Mouse (Mus musculus) MEL (cell line): ENCODE data around the gene Gm4553. TPM values are rescaled to one million over a fixed set of nuclear protein-coding genes. Genes with fewer than 3 reads are reported as not detected.
A peak's percentile ranks its signal among the peaks of the same experiment; 100 is the strongest.

Experiments used
- DNase-seq: peaks from one replicate; pipeline ENCODE4 v3.0.0; 2011; ENCODE audit warnings: low read depth, low spot score
- H3K27ac ChIP-seq: 2 replicates; pipeline ENCODE4 v1.5.1; 2012; ENCODE audit warnings: low read depth, mild to moderate bottlenecking, control low read depth, low read length, moderate library complexity; ENCODE audit not compliant: control insufficient read depth
- H3K27me3 ChIP-seq, 2 experiments: fragments of 150-350 bp in 1 of 2; sonication (generic) in 1 of 2; 2 replicates each; pipeline ENCODE4 v1.6.1; 2012; ENCODE audit warnings: low read length in 2 of 2, mild to moderate bottlenecking in 2 of 2, improper control_type of control experiment in 1 of 2, moderate library complexity in 1 of 2; ENCODE audit not compliant: insufficient read depth in 2 of 2, control insufficient read depth in 1 of 2
- H3K36me3 ChIP-seq, 2 experiments: 2 replicates each; pipeline ENCODE4 v1.6.1; 2012 to 2014; ENCODE audit warnings: low read length in 2 of 2, improper control_type of control experiment in 1 of 2, inconsistent platforms in 1 of 2, mild to moderate bottlenecking in 1 of 2; ENCODE audit not compliant: insufficient read depth in 2 of 2, control insufficient read depth in 1 of 2
- H3K4me1 ChIP-seq, 2 experiments: fragments of 150-350 bp in 1 of 2; sonication (generic) in 1 of 2; 2 replicates each; pipeline ENCODE4 v1.6.1; 2012; ENCODE audit warnings: low read length in 2 of 2, improper control_type of control experiment in 1 of 2, mild to moderate bottlenecking in 1 of 2; ENCODE audit not compliant: insufficient read depth in 2 of 2, control insufficient read depth in 1 of 2
- H3K4me3 ChIP-seq, 2 experiments: fragments of 150-350 bp in 1 of 2; sonication (generic) in 1 of 2; 2 replicates each; pipeline ENCODE4 v1.5.1; 2012; ENCODE audit warnings: low read depth in 2 of 2, low read length in 2 of 2, mild to moderate bottlenecking in 2 of 2, moderate library complexity in 2 of 2, control low read depth in 1 of 2, improper control_type of control experiment in 1 of 2; ENCODE audit not compliant: control insufficient read depth in 1 of 2, insufficient read depth in 1 of 2
- H3K79me2 ChIP-seq: 2 replicates; pipeline ENCODE4 v1.6.1; 2012; ENCODE audit warnings: mild to moderate bottlenecking, low read length, moderate library complexity; ENCODE audit not compliant: control insufficient read depth, poor library complexity, insufficient read depth
- H3K9ac ChIP-seq: 2 replicates; pipeline ENCODE4 v1.6.1; 2012; ENCODE audit warnings: low read depth, mild to moderate bottlenecking, control low read depth, low read length, moderate library complexity; ENCODE audit not compliant: control insufficient read depth, poor library complexity, severe bottlenecking
- H3K9me3 ChIP-seq: fragments of 150-350 bp; sonication (generic); replicated peaks from 2 replicates; pipeline ENCODE4 v1.6.1; 2012; ENCODE audit warnings: mild to moderate bottlenecking, low read length, improper control_type of control experiment, moderate library complexity; ENCODE audit not compliant: insufficient read depth
- BHLHE40 ChIP-seq: IDR thresholded peaks from 2 replicates; pipeline ENCODE4 v1.6.1; 2012; ENCODE audit warnings: low read depth, mild to moderate bottlenecking, inconsistent platforms, low read length, improper control_type of control experiment, borderline replicate concordance
- CHD2 ChIP-seq: IDR thresholded peaks from 2 replicates; pipeline ENCODE4 v1.6.1; 2011; ENCODE audit warnings: low read length, improper control_type of control experiment
- CTCF ChIP-seq, 3 experiments: IDR thresholded peaks in 2 of 3; conservative IDR thresholded peaks in 1 of 3; 2 replicates each; pipeline ENCODE4 v1.5.1; 2011 to 2012; ENCODE audit warnings: low read length in 3 of 3, low read depth in 2 of 3, mild to moderate bottlenecking in 2 of 3, improper control_type of control experiment in 1 of 3, inconsistent platforms in 1 of 3, mixed read lengths in 1 of 3, moderate library complexity in 1 of 3; ENCODE audit not compliant: control insufficient read depth in 1 of 3, insufficient read depth in 1 of 3, poor library complexity in 1 of 3, severe bottlenecking in 1 of 3
- E2F4 ChIP-seq: IDR thresholded peaks from 2 replicates; pipeline ENCODE4 v1.6.1; 2011; ENCODE audit warnings: low read depth, low read length, improper control_type of control experiment, borderline replicate concordance
- ELF1 ChIP-seq: IDR thresholded peaks from 2 replicates; pipeline ENCODE4 v1.6.1; 2014; ENCODE audit warnings: low read depth, mild to moderate bottlenecking, inconsistent platforms, low read length, improper control_type of control experiment, moderate library complexity
- GABPA ChIP-seq: IDR thresholded peaks from 2 replicates; pipeline ENCODE4 v1.6.1; 2012; ENCODE audit warnings: low read depth, mild to moderate bottlenecking, inconsistent platforms, low read length, improper control_type of control experiment, moderate library complexity
- GATA1 ChIP-seq: IDR thresholded peaks from 2 replicates; pipeline ENCODE4 v1.6.1; 2011; ENCODE audit warnings: low read depth, low read length, improper control_type of control experiment
- HCFC1 ChIP-seq: IDR thresholded peaks from 2 replicates; pipeline ENCODE4 v1.6.1; 2012; ENCODE audit warnings: low read depth, mild to moderate bottlenecking, inconsistent platforms, low read length, improper control_type of control experiment, moderate library complexity
- MAFK ChIP-seq: IDR thresholded peaks from 2 replicates; pipeline ENCODE4 v1.6.1; 2011; ENCODE audit warnings: low read depth, mild to moderate bottlenecking, low read length, improper control_type of control experiment, borderline replicate concordance
- MAX ChIP-seq: IDR thresholded peaks from 2 replicates; pipeline ENCODE4 v1.6.1; 2011; ENCODE audit warnings: low read length, improper control_type of control experiment
- MAZ ChIP-seq: IDR thresholded peaks from 2 replicates; pipeline ENCODE4 v1.6.1; 2012; ENCODE audit warnings: low read depth, mild to moderate bottlenecking, inconsistent platforms, low read length, improper control_type of control experiment
- MEF2A ChIP-seq: IDR thresholded peaks from 2 replicates; pipeline ENCODE4 v1.6.1; 2014; ENCODE audit warnings: low read depth, mild to moderate bottlenecking, inconsistent platforms, low read length, improper control_type of control experiment; ENCODE audit not compliant: poor library complexity, insufficient replicate concordance, severe bottlenecking; ENCODE audit errors: extremely low read depth
- MYB ChIP-seq: IDR thresholded peaks from 2 replicates; pipeline ENCODE4 v1.6.1; 2011; ENCODE audit warnings: mild to moderate bottlenecking, low read depth, low read length, improper control_type of control experiment
- MYC ChIP-seq: IDR thresholded peaks from 2 replicates; pipeline ENCODE4 v1.6.1; 2011; ENCODE audit warnings: low read depth, mild to moderate bottlenecking, low read length, improper control_type of control experiment, moderate library complexity
- NRF1 ChIP-seq: IDR thresholded peaks from 2 replicates; pipeline ENCODE4 v1.6.1; 2014; ENCODE audit warnings: low read depth, mild to moderate bottlenecking, inconsistent platforms, low read length, improper control_type of control experiment, moderate library complexity; ENCODE audit not compliant: poor library complexity, insufficient read depth, severe bottlenecking
- RAD21 ChIP-seq: IDR thresholded peaks from 2 replicates; pipeline ENCODE4 v1.6.1; 2011; ENCODE audit warnings: mild to moderate bottlenecking, low read depth, low read length, improper control_type of control experiment
- RCOR1 ChIP-seq: IDR thresholded peaks from 2 replicates; pipeline ENCODE4 v1.6.1; 2012; ENCODE audit warnings: low read depth, mild to moderate bottlenecking, inconsistent platforms, low read length, improper control_type of control experiment
- SIN3A ChIP-seq: IDR thresholded peaks from 2 replicates; pipeline ENCODE4 v1.6.1; 2012; ENCODE audit warnings: low read length, improper control_type of control experiment, inconsistent platforms
- SMC3 ChIP-seq: IDR thresholded peaks from 2 replicates; pipeline ENCODE4 v1.6.1; 2011; ENCODE audit warnings: low read depth, low read length, improper control_type of control experiment
- TCF12 ChIP-seq: IDR thresholded peaks from 2 replicates; pipeline ENCODE4 v1.6.1; 2014; ENCODE audit warnings: low read depth, mild to moderate bottlenecking, inconsistent platforms, low read length, improper control_type of control experiment, moderate library complexity
- UBTF ChIP-seq: IDR thresholded peaks from 2 replicates; pipeline ENCODE4 v1.6.1; 2012; ENCODE audit warnings: low read depth, mild to moderate bottlenecking, inconsistent platforms, low read length, improper control_type of control experiment, moderate library complexity, borderline replicate concordance; ENCODE audit not compliant: insufficient read depth
- USF1 ChIP-seq: IDR thresholded peaks from 2 replicates; pipeline ENCODE4 v1.6.1; 2014; ENCODE audit warnings: low read depth, mild to moderate bottlenecking, inconsistent platforms, low read length, improper control_type of control experiment, moderate library complexity
- USF2 ChIP-seq, 2 experiments: IDR thresholded peaks; 2 replicates each; pipeline ENCODE4 v1.6.1; 2011 to 2012; ENCODE audit warnings: improper control_type of control experiment in 2 of 2, low read length in 2 of 2, borderline replicate concordance in 1 of 2, inconsistent platforms in 1 of 2, low read depth in 1 of 2, mild to moderate bottlenecking in 1 of 2; ENCODE audit not compliant: insufficient read depth in 1 of 2
- ZC3H11A ChIP-seq: IDR thresholded peaks from 2 replicates; pipeline ENCODE4 v1.6.1; 2012; ENCODE audit warnings: low read depth, mild to moderate bottlenecking, inconsistent platforms, low read length, improper control_type of control experiment
- ZNF384 ChIP-seq: IDR thresholded peaks from 2 replicates; pipeline ENCODE4 v1.6.1; 2012; ENCODE audit warnings: low read depth, mild to moderate bottlenecking, inconsistent platforms, low read length, improper control_type of control experiment
- polyA plus RNA-seq, 2 experiments: library from polyadenylated mRNA; stranded (reverse) in 1 of 2; unstranded in 1 of 2; fragments of >175 nt in 1 of 2; fragments of >200 nt in 1 of 2; gene quantifications; 2 replicates each; pipeline versions ENCODE4 v1.2.1 to v1.2.4; 2012; ENCODE audit warnings: low replicate concordance in 2 of 2, low read depth in 1 of 2; ENCODE audit not compliant: insufficient read length in 2 of 2, insufficient read depth in 1 of 2, missing spikeins in 1 of 2
- total RNA-seq: library from RNA; depleted of rRNA; stranded (reverse); fragments of 300-350 nt; gene quantifications from 2 replicates; pipeline ENCODE4 v1.2.3, GENCODE M21; 2012; rRNA removed

Gene Gm4553
- total and polyA plus RNA-seq, 3 experiments = not detected

- H3K9ac ChIP-seq = no peak overlapping the region
- H3K79me2 ChIP-seq = no peaks in the 10 kb centered on the region
- H3K36me3 ChIP-seq = no peaks in the 10 kb centered on the region
- peaks cover 4% of the 10 kb centered on the region in 2 experiments for H3K27me3 ChIP-seq
- H3K9me3 ChIP-seq = no peaks in the 10 kb centered on the region
- TF ChIP-seq SIN3A (no peak), CTCF (IDR thresholded peaks at IDR 0.05 in 2 of 3, conservative IDR thresholded peaks at IDR 0.05 in 1 of 3; ENCODE audit: control insufficient read depth in 1 of 3, insufficient read depth in 1 of 3, low read depth in 2 of 3, low read length in 3 of 3, poor library complexity in 1 of 3, severe bottlenecking in 1 of 3) (peak; percentile 66 to 82 (median 73)), MAX (no peak), MAZ (no peak), ZC3H11A (peak; percentile 38), E2F4 (no peak), BHLHE40 (no peak), SMC3 (peak; percentile 67), ZNF384 (no peak), ELF1 (no peak), USF1 (no peak), MAFK (no peak), RAD21 (peak; percentile 69), USF2 (IDR thresholded peaks at IDR 0.05; ENCODE audit: borderline replicate concordance in 1 of 2, insufficient read depth in 1 of 2, low read depth in 1 of 2, low read length in 2 of 2) (no peak), MYB (no peak), CHD2 (no peak), MYC (no peak), HCFC1 (no peak), GATA1 (no peak), TCF12 (no peak), NRF1 (no peak), RCOR1 (no peak), MEF2A (no peak), UBTF (no peak), GABPA (no peak)
- H3K27ac ChIP-seq = no peak overlapping the region
- H3K4me3 ChIP-seq = no peak overlapping the region
- no peaks in the 10 kb centered on the region for H3K4me1 ChIP-seq
- DNase-seq = peak; percentile 39
Measured at GRCm38 (mm10) chr7:142119632-142120031, 45.9 kb downstream of the Gm4553 start.

Other genes with a start within 250 kb of the Gm4553 start
- 33.3 and 35.6 TPM in 2 replicates for gene Tollip, start 247.2 kb downstream of the Gm4553 start, total RNA-seq
- gene Tollip, start 247.2 kb downstream of the Gm4553 start, polyA plus RNA-seq = 10 to 100 TPM; 53.4 to 63.8 TPM
- 0.19 and 0.39 TPM in 2 replicates for gene Brsk2, start 216.0 kb downstream of the Gm4553 start, total RNA-seq
- under 1 TPM in 1 of 2 experiments, not detected in 1; 0.13 TPM for gene Brsk2, start 216.0 kb downstream of the Gm4553 start, polyA plus RNA-seq
- gene Mob2, start 104.7 kb downstream of the Gm4553 start, total RNA-seq = 33.6 and 33.9 TPM in 2 replicates
- 10 to 100 TPM in 1 of 2 experiments, not detected in 1; 45.2 TPM for gene Mob2, start 104.7 kb downstream of the Gm4553 start, polyA plus RNA-seq
- gene Dusp8, start 69.9 kb downstream of the Gm4553 start, total RNA-seq = 0.20 and 0.23 TPM in 2 replicates
- gene Dusp8, start 69.9 kb downstream of the Gm4553 start, polyA plus RNA-seq = under 1 TPM in 1 of 2 experiments, not detected in 1; 0.31 TPM
- gene Gm45618, start 45.0 kb downstream of the Gm4553 start, total RNA-seq = not detected in 2 replicates
- gene Gm45618, start 45.0 kb downstream of the Gm4553 start, polyA plus RNA-seq = not detected
- not detected in 2 replicates for gene Gm39115, start 29.7 kb downstream of the Gm4553 start, total RNA-seq
- not detected for gene Gm39115, start 29.7 kb downstream of the Gm4553 start, polyA plus RNA-seq
- gene Gm45337, start 21.1 kb downstream of the Gm4553 start, total RNA-seq = not detected in 2 replicates
- gene Gm45337, start 21.1 kb downstream of the Gm4553 start, polyA plus RNA-seq = not detected
- gene Gm29735, start 8.6 kb downstream of the Gm4553 start, total RNA-seq = not detected in 2 replicates
- gene Gm29735, start 8.6 kb downstream of the Gm4553 start, polyA plus RNA-seq = not detected
- not detected in 2 replicates for gene Krtap5-2, start 10.3 kb upstream of the Gm4553 start, total RNA-seq
- not detected for gene Krtap5-2, start 10.3 kb upstream of the Gm4553 start, polyA plus RNA-seq
- gene Gm10153, start 24.6 kb upstream of the Gm4553 start, total RNA-seq = not detected in 2 replicates
- gene Gm10153, start 24.6 kb upstream of the Gm4553 start, polyA plus RNA-seq = not detected
- not detected in 2 replicates for gene Krtap5-3, start 35.6 kb upstream of the Gm4553 start, total RNA-seq
- not detected for gene Krtap5-3, start 35.6 kb upstream of the Gm4553 start, polyA plus RNA-seq
- gene Gm7579, start 46.1 kb upstream of the Gm4553 start, total RNA-seq = not detected in 2 replicates
- gene Gm7579, start 46.1 kb upstream of the Gm4553 start, polyA plus RNA-seq = not detected
- not detected in 2 replicates for gene Krtap5-5, start 64.2 kb upstream of the Gm4553 start, total RNA-seq
- not detected for gene Krtap5-5, start 64.2 kb upstream of the Gm4553 start, polyA plus RNA-seq
- gene Gm40460, start 75.3 kb upstream of the Gm4553 start, total RNA-seq = not detected in 2 replicates
- gene Gm40460, start 75.3 kb upstream of the Gm4553 start, polyA plus RNA-seq = not detected
- not detected in 2 replicates for gene Gm2431, start 92.6 kb upstream of the Gm4553 start, total RNA-seq
- gene Gm2431, start 92.6 kb upstream of the Gm4553 start, polyA plus RNA-seq = not detected
- not detected in 2 replicates for gene Gm4559, start 108.6 kb upstream of the Gm4553 start, total RNA-seq
- not detected for gene Gm4559, start 108.6 kb upstream of the Gm4553 start, polyA plus RNA-seq
- gene Krtap5-1, start 131.4 kb upstream of the Gm4553 start, total RNA-seq = not detected in 2 replicates
- gene Krtap5-1, start 131.4 kb upstream of the Gm4553 start, polyA plus RNA-seq = not detected
- not detected in 2 replicates for gene Krtap5-4, start 137.8 kb upstream of the Gm4553 start, total RNA-seq
- not detected for gene Krtap5-4, start 137.8 kb upstream of the Gm4553 start, polyA plus RNA-seq
- not detected in 2 replicates for gene Ifitm10, start 208.0 kb upstream of the Gm4553 start, total RNA-seq
- under 1 TPM in 1 of 2 experiments, not detected in 1; 0.21 TPM for gene Ifitm10, start 208.0 kb upstream of the Gm4553 start, polyA plus RNA-seq
- gene Gm49369, start 216.9 kb upstream of the Gm4553 start, total RNA-seq = 3.2 and 8.1 TPM in 2 replicates
- gene Gm49369, start 216.9 kb upstream of the Gm4553 start, polyA plus RNA-seq = 10 to 100 TPM in 1 of 2 experiments, not detected in 1; 15.2 TPM
- gene Ctsd, start 222.3 kb upstream of the Gm4553 start, total RNA-seq = 112 and 115 TPM in 2 replicates
- 100 to 1,000 TPM in 1 of 2 experiments, 10 to 100 TPM in 1; 89.3 to 179 TPM for gene Ctsd, start 222.3 kb upstream of the Gm4553 start, polyA plus RNA-seq